Mouse (Mus musculus): ENCODE data around the gene Cfap74. TPM values are rescaled to one million over a fixed set of nuclear protein-coding genes. Genes with fewer than 3 reads are reported as not detected.
A peak's percentile ranks its signal among the peaks of the same experiment; 100 is the strongest.

Cfap74 gene
- polyA plus RNA-seq, 1 experiment: not detected

- 85% methylated on average over 3 of the region's 3 CpGs for WGBS
- TF ChIP-seq POLR2A (IDR thresholded peaks at IDR 0.05; ENCODE audit: insufficient read depth, low read depth, low read length): no peak
- TF ChIP-seq CTCF (IDR thresholded peaks at IDR 0.05; ENCODE audit: insufficient read depth, low read depth, low read length): no peak
- H3K4me3 ChIP-seq (ENCODE audit: insufficient read depth, low read depth, low read length): no peak overlapping the region
- H3K27ac ChIP-seq (ENCODE audit: insufficient read depth, low read depth, low read length): no peak overlapping the region
- H3K4me1 ChIP-seq (ENCODE audit: control insufficient read depth, insufficient read depth, low read length): peaks cover 11% of the 10 kb centered on the region
These were observed 89.0 kb downstream of the Cfap74 start for GRCm38 (mm10) chr4:155497963-155498362.

- no peak overlapping the region for H3K27ac ChIP-seq (ENCODE audit: insufficient read depth, low read depth, low read length)
- H3K4me3 ChIP-seq (ENCODE audit: insufficient read depth, low read depth, low read length): no peak overlapping the region
- TF ChIP-seq POLR2A (IDR thresholded peaks at IDR 0.05; ENCODE audit: insufficient read depth, low read depth, low read length) (no peak), CTCF (IDR thresholded peaks at IDR 0.05; ENCODE audit: insufficient read depth, low read depth, low read length) (no peak)
- 58% methylated on average over 2 of the region's 2 CpGs for WGBS
- peaks cover 12% of the 10 kb centered on the region for H3K4me1 ChIP-seq (ENCODE audit: control insufficient read depth, insufficient read depth, low read length)
These were observed 92.1 kb downstream of the Cfap74 start for GRCm38 (mm10) chr4:155501126-155501525.

GRCm38 (mm10) chr4:155505067-155505466 lies 96.1 kb downstream of the Cfap74 start:
- WGBS: 11% methylated on average over 8 of the region's 8 CpGs
- 0 out of 2 replicates have a peak overlapping the region, but pooled peaks have one; percentile 12 for H3K27ac ChIP-seq (ENCODE audit: insufficient read depth, low read depth, low read length)
- H3K4me3 ChIP-seq (ENCODE audit: insufficient read depth, low read depth, low read length): no peak overlapping the region
- TF ChIP-seq CTCF (IDR thresholded peaks at IDR 0.05; ENCODE audit: insufficient read depth, low read depth, low read length) (no peak), POLR2A (IDR thresholded peaks at IDR 0.05; ENCODE audit: insufficient read depth, low read depth, low read length) (no peak)
- peaks cover 14% of the 10 kb centered on the region for H3K4me1 ChIP-seq (ENCODE audit: control insufficient read depth, insufficient read depth, low read length)

GRCm38 (mm10) chr4:155505671-155506295 lies 96.8 kb downstream of the Cfap74 start:
- no peak overlapping the region for H3K27ac ChIP-seq (ENCODE audit: insufficient read depth, low read depth, low read length)
- TF ChIP-seq POLR2A (IDR thresholded peaks at IDR 0.05; ENCODE audit: insufficient read depth, low read depth, low read length) (no peak), CTCF (IDR thresholded peaks at IDR 0.05; ENCODE audit: insufficient read depth, low read depth, low read length) (no peak)
- peaks cover 14% of the 10 kb centered on the region for H3K4me1 ChIP-seq (ENCODE audit: control insufficient read depth, insufficient read depth, low read length)
- H3K4me3 ChIP-seq (ENCODE audit: insufficient read depth, low read depth, low read length): no peak overlapping the region
- 59% methylated on average over 5 of the region's 5 CpGs for WGBS

GRCm38 (mm10) chr4:155508614-155509013 lies 99.6 kb downstream of the Cfap74 start:
- WGBS: 75% methylated on average over 4 of the region's 4 CpGs
- TF ChIP-seq POLR2A (IDR thresholded peaks at IDR 0.05; ENCODE audit: insufficient read depth, low read depth, low read length): no peak
- no peak for TF ChIP-seq CTCF (IDR thresholded peaks at IDR 0.05; ENCODE audit: insufficient read depth, low read depth, low read length)
- Histone ChIP-seq H3K4me3 (ENCODE audit: insufficient read depth, low read depth, low read length) (no peak overlapping the region), H3K27ac (ENCODE audit: insufficient read depth, low read depth, low read length) (no peak overlapping the region), H3K4me1 (ENCODE audit: control insufficient read depth, insufficient read depth, low read length) (peaks cover 9% of the 10 kb centered on the region; the same call in 1 of the 2 replicates)

GRCm38 (mm10) chr4:155510981-155511380 lies 102.0 kb downstream of the Cfap74 start:
- WGBS: 24% methylated on average over 1 of the region's 1 CpGs
- H3K27ac ChIP-seq (ENCODE audit: insufficient read depth, low read depth, low read length): no peak overlapping the region; the same call in 1 of the 2 replicates
- H3K4me1 ChIP-seq (ENCODE audit: control insufficient read depth, insufficient read depth, low read length): peaks cover 3% of the 10 kb centered on the region; the same call in 1 of the 2 replicates
- TF ChIP-seq CTCF (IDR thresholded peaks at IDR 0.05; ENCODE audit: insufficient read depth, low read depth, low read length) (no peak), POLR2A (IDR thresholded peaks at IDR 0.05; ENCODE audit: insufficient read depth, low read depth, low read length) (no peak)
- no peak overlapping the region for H3K4me3 ChIP-seq (ENCODE audit: insufficient read depth, low read depth, low read length)

DNA sequence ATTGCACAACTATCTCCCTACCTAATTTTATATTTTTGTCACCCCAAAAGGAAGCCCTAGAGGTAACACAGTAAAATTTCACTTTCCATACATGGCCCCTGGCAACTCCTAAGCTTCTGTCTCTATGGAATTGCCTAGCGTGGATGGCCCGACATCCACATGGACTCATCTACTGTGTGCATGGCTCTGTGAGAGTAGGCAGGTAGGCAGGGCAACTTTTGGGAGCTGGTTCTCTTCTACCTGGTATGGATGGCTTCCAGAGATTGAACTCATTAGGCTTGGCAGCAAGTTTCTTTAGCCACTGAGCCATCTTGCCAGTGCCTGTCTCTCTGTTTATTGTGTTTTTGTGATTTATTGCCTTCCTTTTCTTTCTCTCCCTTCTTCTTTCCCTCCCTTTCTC lies 105.8 kb downstream of the Cfap74 start:
- H3K27ac ChIP-seq (ENCODE audit: insufficient read depth, low read depth, low read length): no peak overlapping the region
- TF ChIP-seq POLR2A (IDR thresholded peaks at IDR 0.05; ENCODE audit: insufficient read depth, low read depth, low read length): no peak
- no peak for TF ChIP-seq CTCF (IDR thresholded peaks at IDR 0.05; ENCODE audit: insufficient read depth, low read depth, low read length)
- WGBS: 79% methylated on average over 2 of the region's 2 CpGs
- no peak overlapping the region for H3K4me3 ChIP-seq (ENCODE audit: insufficient read depth, low read depth, low read length)
- 0 out of 2 replicates have a peak, but pooled peaks cover 2% of the 10 kb centered on the region for H3K4me1 ChIP-seq (ENCODE audit: control insufficient read depth, insufficient read depth, low read length)

Other genes with a start within 250 kb of the Cfap74 start
- not detected in 2 replicates for gene Ski, start 186.6 kb upstream of the Cfap74 start, polyA plus RNA-seq (2012; ENCODE audit: insufficient read depth, insufficient read length, low replicate concordance, missing spikeins)
- gene Faap20, start 159.4 kb upstream of the Cfap74 start, polyA plus RNA-seq (2012; ENCODE audit: insufficient read depth, insufficient read length, low replicate concordance, missing spikeins): not detected in 2 replicates
- not detected in 2 replicates for gene Prkcz, start 47.8 kb upstream of the Cfap74 start, polyA plus RNA-seq (2012; ENCODE audit: insufficient read depth, insufficient read length, low replicate concordance, missing spikeins)
- gene Gabrd, start 11.1 kb upstream of the Cfap74 start, polyA plus RNA-seq (2012; ENCODE audit: insufficient read depth, insufficient read length, low replicate concordance, missing spikeins): not detected in 2 replicates
- gene Tmem52, start 59.9 kb downstream of the Cfap74 start, polyA plus RNA-seq (2012; ENCODE audit: insufficient read depth, insufficient read length, low replicate concordance, missing spikeins): not detected in 2 replicates
- gene Gnb1, start 82.2 kb downstream of the Cfap74 start, polyA plus RNA-seq (2012; ENCODE audit: insufficient read depth, insufficient read length, low replicate concordance, missing spikeins): 260 and 372 TPM in 2 replicates
- not detected in 2 replicates for gene Nadk, start 153.2 kb downstream of the Cfap74 start, polyA plus RNA-seq (2012; ENCODE audit: insufficient read depth, insufficient read length, low replicate concordance, missing spikeins)
- gene Slc35e2, start 192.2 kb downstream of the Cfap74 start, polyA plus RNA-seq (2012; ENCODE audit: insufficient read depth, insufficient read length, low replicate concordance, missing spikeins): not detected in 2 replicates
- gene Cdk11b, start 215.7 kb downstream of the Cfap74 start, polyA plus RNA-seq (2012; ENCODE audit: insufficient read depth, insufficient read length, low replicate concordance, missing spikeins): 145 TPM in 1 of 2 replicates, not detected in the other
- gene Gm10563, start 236.2 kb downstream of the Cfap74 start, polyA plus RNA-seq (2012; ENCODE audit: insufficient read depth, insufficient read length, low replicate concordance, missing spikeins): not detected in 2 replicates
- gene Mmp23, start 244.2 kb downstream of the Cfap74 start, polyA plus RNA-seq (2012; ENCODE audit: insufficient read depth, insufficient read length, low replicate concordance, missing spikeins): not detected in 2 replicates

All from olfactory bulb, adult 2 months (tissue).